Mouse (Mus musculus): ENCODE data around the gene Donson. TPM values are rescaled to one million over a fixed set of nuclear protein-coding genes. Genes with fewer than 3 reads are reported as not detected.

Donson gene
- 20.8 and 22.2 TPM in 2 replicates for polyA plus RNA-seq (2015; fragmentation: Nextera tagmentation; extraction: Ambion mirVana)

- Histone ChIP-seq H3K4me1 (replicated peaks; ENCODE audit: control insufficient read depth, insufficient read depth, low read length) (peaks cover 16% of the 10 kb centered on the region), H3K4me3 (ENCODE audit: low read length) (peak within 1 kb of the TSS; percentile 91), H3K27ac (ENCODE audit: low read length) (peak within 1 kb of the TSS; percentile 65), H3K4me2 (ENCODE audit: low read depth, low read length) (peak within 1 kb of the TSS; percentile 93), H3K9ac (ENCODE audit: low read length) (peak within 1 kb of the TSS; percentile 89), H3K36me3 (ENCODE audit: control insufficient read depth, insufficient read depth, low read length) (peaks cover 8% of the 10 kb centered on the region; the same call in 1 of the 2 replicates), H3K27me3 (ENCODE audit: control insufficient read depth, insufficient read depth, low read depth, low read length) (no peaks in the 10 kb centered on the region), H3K9me3 (ENCODE audit: control insufficient read depth, low read length) (no peaks in the 10 kb centered on the region)
- WGBS, result under 1% methylated on average over 56 of the region's 71 CpGs
- peak; percentile 100 for ATAC-seq (ENCODE audit: low read depth)
These were observed at the start of gene Donson for GRCm38 (mm10) chr16:91688619-91689334. Gene Donson, minus strand, starts transcription at chr16:91688770.

- H3K4me3 ChIP-seq (ENCODE audit: low read length), result no peak overlapping the region
- WGBS, result 77% methylated on average over 7 of the region's 7 CpGs
- no peak for ATAC-seq (ENCODE audit: low read depth)
- no peak overlapping the region for H3K27ac ChIP-seq (ENCODE audit: low read length)
- H3K36me3 ChIP-seq (ENCODE audit: control insufficient read depth, insufficient read depth, low read length), result no peaks in the 10 kb centered on the region
- H3K9me3 ChIP-seq (ENCODE audit: control insufficient read depth, low read length), result no peaks in the 10 kb centered on the region
- H3K4me1 ChIP-seq (replicated peaks; ENCODE audit: control insufficient read depth, insufficient read depth, low read length), result 0 out of 2 replicates have a peak, but pooled peaks cover 5% of the 10 kb centered on the region
- no peaks in the 10 kb centered on the region for H3K27me3 ChIP-seq (ENCODE audit: control insufficient read depth, insufficient read depth, low read depth, low read length)
- no peak overlapping the region for H3K4me2 ChIP-seq (ENCODE audit: low read depth, low read length)
- H3K9ac ChIP-seq (ENCODE audit: low read length), result no peak overlapping the region
These were observed 47.7 kb upstream of the Donson start for GRCm38 (mm10) chr16:91736046-91736816.

- H3K9me3 ChIP-seq (ENCODE audit: control insufficient read depth, low read length), result no peaks in the 10 kb centered on the region
- H3K4me3 ChIP-seq (ENCODE audit: low read length), result no peak overlapping the region
- ATAC-seq (ENCODE audit: low read depth), result no peak
- H3K36me3 ChIP-seq (ENCODE audit: control insufficient read depth, insufficient read depth, low read length), result no peaks in the 10 kb centered on the region
- H3K27me3 ChIP-seq (ENCODE audit: control insufficient read depth, insufficient read depth, low read depth, low read length), result no peaks in the 10 kb centered on the region
- H3K4me1 ChIP-seq (replicated peaks; ENCODE audit: control insufficient read depth, insufficient read depth, low read length), result peaks cover 6% of the 10 kb centered on the region; the same call in 1 of the 2 replicates
- WGBS, result 68% methylated on average over 5 of the region's 5 CpGs
- no peak overlapping the region for H3K9ac ChIP-seq (ENCODE audit: low read length)
- H3K4me2 ChIP-seq (ENCODE audit: low read depth, low read length), result no peak overlapping the region
- no peak overlapping the region for H3K27ac ChIP-seq (ENCODE audit: low read length)
These were observed 46.2 kb upstream of the Donson start for GRCm38 (mm10) chr16:91734771-91735170.

- Histone ChIP-seq H3K9ac (ENCODE audit: low read length) (no peak overlapping the region), H3K9me3 (ENCODE audit: control insufficient read depth, low read length) (no peaks in the 10 kb centered on the region), H3K36me3 (ENCODE audit: control insufficient read depth, insufficient read depth, low read length) (no peaks in the 10 kb centered on the region), H3K27me3 (ENCODE audit: control insufficient read depth, insufficient read depth, low read depth, low read length) (no peaks in the 10 kb centered on the region), H3K4me3 (ENCODE audit: low read length) (no peak overlapping the region), H3K27ac (ENCODE audit: low read length) (no peak overlapping the region), H3K4me1 (replicated peaks; ENCODE audit: control insufficient read depth, insufficient read depth, low read length) (peaks cover 3% of the 10 kb centered on the region; the same call in 1 of the 2 replicates), H3K4me2 (ENCODE audit: low read depth, low read length) (no peak overlapping the region)
- 64% methylated on average over 2 of the region's 2 CpGs for WGBS
- no peak for ATAC-seq (ENCODE audit: low read depth)
These were observed 44.2 kb upstream of the Donson start for GRCm38 (mm10) chr16:91732816-91733215.

- WGBS, result 1% methylated on average over 11 of the region's 11 CpGs
- H3K4me3 ChIP-seq (ENCODE audit: low read length), result peak overlapping the region; percentile 84
- no peaks in the 10 kb centered on the region for H3K36me3 ChIP-seq (ENCODE audit: control insufficient read depth, insufficient read depth, low read length)
- peaks cover 14% of the 10 kb centered on the region for H3K4me1 ChIP-seq (replicated peaks; ENCODE audit: control insufficient read depth, insufficient read depth, low read length)
- no peaks in the 10 kb centered on the region for H3K27me3 ChIP-seq (ENCODE audit: control insufficient read depth, insufficient read depth, low read depth, low read length)
- H3K9me3 ChIP-seq (ENCODE audit: control insufficient read depth, low read length), result no peaks in the 10 kb centered on the region
- peak overlapping the region; percentile 75 for H3K4me2 ChIP-seq (ENCODE audit: low read depth, low read length)
- peak overlapping the region; percentile 87 for H3K9ac ChIP-seq (ENCODE audit: low read length)
- ATAC-seq (ENCODE audit: low read depth), result no peak
- peak overlapping the region; percentile 89; the same call in 1 of the 2 replicates for H3K27ac ChIP-seq (ENCODE audit: low read length)
These were observed 41.9 kb upstream of the Donson start for GRCm38 (mm10) chr16:91730446-91730845.

- H3K4me2 ChIP-seq (ENCODE audit: low read depth, low read length), result peak overlapping the region; percentile 75
- no peaks in the 10 kb centered on the region for H3K36me3 ChIP-seq (ENCODE audit: control insufficient read depth, insufficient read depth, low read length)
- no peaks in the 10 kb centered on the region for H3K9me3 ChIP-seq (ENCODE audit: control insufficient read depth, low read length)
- H3K4me1 ChIP-seq (replicated peaks; ENCODE audit: control insufficient read depth, insufficient read depth, low read length), result peaks cover 14% of the 10 kb centered on the region
- no peak for ATAC-seq (ENCODE audit: low read depth)
- H3K4me3 ChIP-seq (ENCODE audit: low read length), result peak overlapping the region; percentile 84
- H3K27me3 ChIP-seq (ENCODE audit: control insufficient read depth, insufficient read depth, low read depth, low read length), result no peaks in the 10 kb centered on the region
- H3K9ac ChIP-seq (ENCODE audit: low read length), result peak overlapping the region; percentile 87
- peak overlapping the region; percentile 89 for H3K27ac ChIP-seq (ENCODE audit: low read length)
- under 1% methylated on average over 27 of the region's 44 CpGs for WGBS
These were observed 41.4 kb upstream of the Donson start for GRCm38 (mm10) chr16:91729821-91730441.

- Histone ChIP-seq H3K4me1 (replicated peaks; ENCODE audit: control insufficient read depth, insufficient read depth, low read length) (peaks cover 14% of the 10 kb centered on the region), H3K9ac (ENCODE audit: low read length) (peak within 1 kb of the TSS; percentile 87), H3K4me2 (ENCODE audit: low read depth, low read length) (peak within 1 kb of the TSS; percentile 80), H3K9me3 (ENCODE audit: control insufficient read depth, low read length) (no peaks in the 10 kb centered on the region), H3K4me3 (ENCODE audit: low read length) (peak within 1 kb of the TSS; percentile 84), H3K27me3 (ENCODE audit: control insufficient read depth, insufficient read depth, low read depth, low read length) (no peaks in the 10 kb centered on the region), H3K36me3 (ENCODE audit: control insufficient read depth, insufficient read depth, low read length) (no peaks in the 10 kb centered on the region), H3K27ac (ENCODE audit: low read length) (peak within 1 kb of the TSS; percentile 97)
- WGBS, result 0% methylated on average over 25 of the region's 33 CpGs
- peak; percentile 93 for ATAC-seq (ENCODE audit: low read depth)
These were observed 40.5 kb upstream of the Donson start, which contains the start of gene Itsn1 for GRCm38 (mm10) chr16:91729066-91729482. Gene Itsn1, plus strand, starts transcription at chr16:91729281.

GRCm38 (mm10) chr16:91728123-91729065, 39.8 kb upstream of the Donson start, which contains the start of gene Cryzl1:
Gene Cryzl1, minus strand, starts transcription at chr16:91728975.
- peak within 1 kb of the TSS; percentile 80 for H3K4me2 ChIP-seq (ENCODE audit: low read depth, low read length)
- no peaks in the 10 kb centered on the region for H3K9me3 ChIP-seq (ENCODE audit: control insufficient read depth, low read length)
- H3K27ac ChIP-seq (ENCODE audit: low read length), result peak within 1 kb of the TSS; percentile 97
- H3K4me3 ChIP-seq (ENCODE audit: low read length), result peak within 1 kb of the TSS; percentile 84
- peaks cover 14% of the 10 kb centered on the region for H3K4me1 ChIP-seq (replicated peaks; ENCODE audit: control insufficient read depth, insufficient read depth, low read length)
- H3K27me3 ChIP-seq (ENCODE audit: control insufficient read depth, insufficient read depth, low read depth, low read length), result no peaks in the 10 kb centered on the region
- under 1% methylated on average over 46 of the region's 46 CpGs for WGBS
- peak; percentile 96 for ATAC-seq (ENCODE audit: low read depth)
- no peaks in the 10 kb centered on the region for H3K36me3 ChIP-seq (ENCODE audit: control insufficient read depth, insufficient read depth, low read length)
- H3K9ac ChIP-seq (ENCODE audit: low read length), result peak within 1 kb of the TSS; percentile 87
